Mouse (Mus musculus): Measurements from ENCODE around the gene Hint1. TPM values are rescaled to one million over a fixed set of nuclear protein-coding genes. Genes with fewer than 3 reads are reported as not detected.

Gene Hint1
- polyA plus RNA-seq, 1 experiment from 2014 or later: 791 TPM

- Histone ChIP-seq H3K36me3 (replicated peaks; ENCODE audit: insufficient read depth, low read length) (no peaks in the 10 kb centered on the region), H3K4me1 (ENCODE audit: insufficient read depth) (no peaks in the 10 kb centered on the region), H3K4me3 (ENCODE audit: low read depth, low read length) (no peak overlapping the region), H3K9ac (replicated peaks) (no peak overlapping the region), H3K9me3 (ENCODE audit: low read length) (no peaks in the 10 kb centered on the region), H3K27ac (ENCODE audit: low read depth) (no peak overlapping the region), H3K4me2 (ENCODE audit: low read depth, low read length) (no peak overlapping the region), H3K27me3 (ENCODE audit: insufficient read depth, low read length) (no peaks in the 10 kb centered on the region)
- TF ChIP-seq CTCF (IDR thresholded peaks at IDR 0.05; ENCODE audit: low read depth) (no peak), EP300 (IDR thresholded peaks at IDR 0.05; ENCODE audit: low read depth) (no peak)
- DNase-seq: no peak
- 61% methylated on average over 4 of the region's 4 CpGs for WGBS (ENCODE audit: insufficient replicate concordance)
- no peak for ATAC-seq
Measured at GRCm38 (mm10) chr11:54833833-54834232, 32.4 kb upstream of the Hint1 start.

DNA sequence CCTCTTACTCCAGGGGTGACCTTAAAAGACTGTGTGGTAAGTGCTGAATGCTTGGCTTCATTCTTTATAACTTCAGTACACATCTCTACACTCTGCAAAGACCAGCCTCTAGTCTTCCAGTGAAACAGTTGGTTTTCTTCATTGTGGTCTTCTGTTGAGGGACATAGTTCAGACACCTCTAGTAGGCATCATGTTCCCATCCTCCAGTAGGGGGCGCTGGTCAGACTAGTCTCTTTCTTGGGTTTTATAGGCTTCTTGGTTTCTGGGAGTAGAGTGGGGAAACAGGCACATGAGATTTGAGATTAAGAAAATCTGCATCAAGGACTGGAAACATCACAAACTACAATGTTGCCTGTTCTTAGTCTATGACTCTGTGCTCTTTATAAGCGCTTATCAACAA is 31.6 kb upstream of the Hint1 start:
- Histone ChIP-seq H3K36me3 (replicated peaks; ENCODE audit: insufficient read depth, low read length) (no peaks in the 10 kb centered on the region), H3K27me3 (ENCODE audit: insufficient read depth, low read length) (no peaks in the 10 kb centered on the region), H3K4me2 (ENCODE audit: low read depth, low read length) (no peak overlapping the region), H3K4me1 (ENCODE audit: insufficient read depth) (no peaks in the 10 kb centered on the region), H3K9ac (replicated peaks) (no peak overlapping the region), H3K9me3 (ENCODE audit: low read length) (no peaks in the 10 kb centered on the region), H3K4me3 (ENCODE audit: low read depth, low read length) (no peak overlapping the region), H3K27ac (ENCODE audit: low read depth) (no peak overlapping the region)
- 64% methylated on average over 2 of the region's 2 CpGs for WGBS (ENCODE audit: insufficient replicate concordance)
- no peak for TF ChIP-seq EP300 (IDR thresholded peaks at IDR 0.05; ENCODE audit: low read depth)
- TF ChIP-seq CTCF (IDR thresholded peaks at IDR 0.05; ENCODE audit: low read depth): peak; percentile 63
- DNase-seq (peak; percentile 32), ATAC-seq (no peak)

GRCm38 (mm10) chr11:54836106-54836505 is 30.1 kb upstream of the Hint1 start:
- Histone ChIP-seq H3K27me3 (ENCODE audit: insufficient read depth, low read length) (no peaks in the 10 kb centered on the region), H3K9me3 (ENCODE audit: low read length) (no peaks in the 10 kb centered on the region), H3K36me3 (replicated peaks; ENCODE audit: insufficient read depth, low read length) (no peaks in the 10 kb centered on the region), H3K4me3 (ENCODE audit: low read depth, low read length) (no peak overlapping the region), H3K4me1 (ENCODE audit: insufficient read depth) (no peaks in the 10 kb centered on the region), H3K27ac (ENCODE audit: low read depth) (no peak overlapping the region), H3K9ac (replicated peaks) (no peak overlapping the region), H3K4me2 (ENCODE audit: low read depth, low read length) (no peak overlapping the region)
- TF ChIP-seq CTCF (IDR thresholded peaks at IDR 0.05; ENCODE audit: low read depth): no peak
- TF ChIP-seq EP300 (IDR thresholded peaks at IDR 0.05; ENCODE audit: low read depth): no peak
- DNase-seq (no peak), ATAC-seq (no peak)
- 81% methylated on average over 9 of the region's 9 CpGs for WGBS (ENCODE audit: insufficient replicate concordance)

GRCm38 (mm10) chr11:54839696-54840095 is 26.5 kb upstream of the Hint1 start:
- H3K4me2 ChIP-seq (ENCODE audit: low read depth, low read length): no peak overlapping the region
- no peak overlapping the region for H3K9ac ChIP-seq (replicated peaks)
- ATAC-seq: no peak
- no peaks in the 10 kb centered on the region for H3K27me3 ChIP-seq (ENCODE audit: insufficient read depth, low read length)
- no peak overlapping the region for H3K4me3 ChIP-seq (ENCODE audit: low read depth, low read length)
- no peak overlapping the region for H3K27ac ChIP-seq (ENCODE audit: low read depth)
- 0 out of 2 replicates have a peak, but pooled peaks have one; percentile 10 for TF ChIP-seq CTCF (IDR thresholded peaks at IDR 0.05; ENCODE audit: low read depth)
- TF ChIP-seq EP300 (IDR thresholded peaks at IDR 0.05; ENCODE audit: low read depth): no peak
- peaks cover 3% of the 10 kb centered on the region; the same call in 1 of the 2 replicates for H3K4me1 ChIP-seq (ENCODE audit: insufficient read depth)
- DNase-seq: no peak
- H3K36me3 ChIP-seq (replicated peaks; ENCODE audit: insufficient read depth, low read length): no peaks in the 10 kb centered on the region
- 83% methylated on average over 4 of the region's 4 CpGs for WGBS (ENCODE audit: insufficient replicate concordance)
- no peaks in the 10 kb centered on the region for H3K9me3 ChIP-seq (ENCODE audit: low read length)

DNA sequence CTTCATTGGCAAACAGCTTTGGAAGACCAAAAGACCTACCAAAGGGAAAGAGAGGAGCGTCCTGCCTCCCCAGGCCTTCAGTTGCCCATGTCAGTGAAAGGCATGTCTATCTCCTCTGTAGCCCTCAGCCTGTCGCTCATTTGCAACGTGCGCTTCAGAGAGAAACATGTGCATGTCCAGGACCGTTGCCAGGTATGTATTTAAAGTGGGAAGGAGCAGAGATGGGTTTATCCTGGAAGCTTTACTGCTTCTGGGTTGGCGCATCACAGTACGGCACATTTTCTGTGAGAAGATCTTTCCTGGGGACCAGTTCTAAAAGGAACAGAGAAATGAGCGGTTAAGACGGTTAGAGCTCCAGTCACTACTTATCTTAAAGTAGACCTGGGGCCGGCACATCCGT is 25.3 kb upstream of the Hint1 start:
- H3K27ac ChIP-seq (ENCODE audit: low read depth): no peak overlapping the region
- no peak for DNase-seq
- no peaks in the 10 kb centered on the region for H3K36me3 ChIP-seq (replicated peaks; ENCODE audit: insufficient read depth, low read length)
- H3K9ac ChIP-seq (replicated peaks): no peak overlapping the region
- ATAC-seq: no peak
- H3K4me3 ChIP-seq (ENCODE audit: low read depth, low read length): no peak overlapping the region
- no peaks in the 10 kb centered on the region for H3K27me3 ChIP-seq (ENCODE audit: insufficient read depth, low read length)
- H3K9me3 ChIP-seq (ENCODE audit: low read length): no peaks in the 10 kb centered on the region
- H3K4me2 ChIP-seq (ENCODE audit: low read depth, low read length): no peak overlapping the region
- no peak for TF ChIP-seq CTCF (IDR thresholded peaks at IDR 0.05; ENCODE audit: low read depth)
- H3K4me1 ChIP-seq (ENCODE audit: insufficient read depth): peaks cover 6% of the 10 kb centered on the region; the same call in 1 of the 2 replicates
- WGBS (ENCODE audit: insufficient replicate concordance): 82% methylated on average over 11 of the region's 11 CpGs

- no peaks in the 10 kb centered on the region for H3K9me3 ChIP-seq (ENCODE audit: low read length)
- TF ChIP-seq CTCF (IDR thresholded peaks at IDR 0.05; ENCODE audit: low read depth): no peak
- TF ChIP-seq EP300 (IDR thresholded peaks at IDR 0.05; ENCODE audit: low read depth): no peak
- ATAC-seq (no peak), DNase-seq (no peak)
- H3K27me3 ChIP-seq (ENCODE audit: insufficient read depth, low read length): no peaks in the 10 kb centered on the region
- H3K4me3 ChIP-seq (ENCODE audit: low read depth, low read length): no peak overlapping the region
- 22% methylated on average over 9 of the region's 9 CpGs for WGBS (ENCODE audit: insufficient replicate concordance)
- H3K9ac ChIP-seq (replicated peaks): no peak overlapping the region
- H3K27ac ChIP-seq (ENCODE audit: low read depth): peak overlapping the region; percentile 31; the same call in 1 of the 2 replicates
- peak overlapping the region; percentile 44 for H3K4me2 ChIP-seq (ENCODE audit: low read depth, low read length)
- no peaks in the 10 kb centered on the region for H3K36me3 ChIP-seq (replicated peaks; ENCODE audit: insufficient read depth, low read length)
- H3K4me1 ChIP-seq (ENCODE audit: insufficient read depth): peaks cover 6% of the 10 kb centered on the region; the same call in 1 of the 2 replicates
Measured at GRCm38 (mm10) chr11:54844424-54844823, 21.8 kb upstream of the Hint1 start.

GRCm38 (mm10) chr11:54844959-54845358 is 21.2 kb upstream of the Hint1 start:
- H3K4me3 ChIP-seq (ENCODE audit: low read depth, low read length): no peak overlapping the region
- H3K4me2 ChIP-seq (ENCODE audit: low read depth, low read length): no peak overlapping the region
- 44% methylated on average over 5 of the region's 5 CpGs for WGBS (ENCODE audit: insufficient replicate concordance)
- no peaks in the 10 kb centered on the region for H3K27me3 ChIP-seq (ENCODE audit: insufficient read depth, low read length)
- H3K9ac ChIP-seq (replicated peaks): no peak overlapping the region
- peak overlapping the region; percentile 31; the same call in 1 of the 2 replicates for H3K27ac ChIP-seq (ENCODE audit: low read depth)
- H3K9me3 ChIP-seq (ENCODE audit: low read length): no peaks in the 10 kb centered on the region
- no peaks in the 10 kb centered on the region for H3K36me3 ChIP-seq (replicated peaks; ENCODE audit: insufficient read depth, low read length)
- TF ChIP-seq CTCF (IDR thresholded peaks at IDR 0.05; ENCODE audit: low read depth) (no peak), EP300 (IDR thresholded peaks at IDR 0.05; ENCODE audit: low read depth) (no peak)
- H3K4me1 ChIP-seq (ENCODE audit: insufficient read depth): peaks cover 6% of the 10 kb centered on the region; the same call in 1 of the 2 replicates
- DNase-seq: no peak
- ATAC-seq: no peak
